Mouse (Mus musculus): Measurements from ENCODE around the gene Fitm2. TPM values are rescaled to one million over a fixed set of nuclear protein-coding genes. Genes with fewer than 3 reads are reported as not detected.

Fitm2 gene
- polyA plus RNA-seq, 1 experiment from 2014 or later = 13.9 TPM

- DNase-seq (ENCODE audit: low spot score) (no peak), ATAC-seq (ENCODE audit: insufficient read depth, low FRiP score, low TSS enrichment) (no peak)
- WGBS = 74% methylated on average over 6 of the region's 6 CpGs
These were observed 28.9 kb downstream of the Fitm2 start for GRCm38 (mm10) chr2:163443543-163443942.

GRCm38 (mm10) chr2:163439488-163439887, 32.9 kb downstream of the Fitm2 start:
- H3K9ac ChIP-seq (ENCODE audit: low read length) = no peak overlapping the region; the same call in 1 of the 2 replicates
- no peak for ATAC-seq (ENCODE audit: insufficient read depth, low FRiP score, low TSS enrichment)
- WGBS = 86% methylated on average over 1 of the region's 1 CpGs

More at GRCm38 (mm10) chr2:163443543-163443942, 28.9 kb downstream of the Fitm2 start:
- H3K27me3 ChIP-seq (ENCODE audit: control insufficient read depth, insufficient read depth, low read length) = no peaks in the 10 kb centered on the region; the same call in 1 of the 2 replicates
- H3K36me3 ChIP-seq (ENCODE audit: control insufficient read depth, insufficient read depth, low read length) = no peaks in the 10 kb centered on the region
- no peaks in the 10 kb centered on the region for H3K9me3 ChIP-seq (ENCODE audit: control insufficient read depth, low read length)
- no peak overlapping the region for H3K27ac ChIP-seq (ENCODE audit: low read depth, low read length)
- H3K4me2 ChIP-seq (ENCODE audit: low read depth) = no peak overlapping the region
- H3K9ac ChIP-seq (ENCODE audit: low read length) = no peak overlapping the region
- no peaks in the 10 kb centered on the region for H3K4me1 ChIP-seq (ENCODE audit: control insufficient read depth, insufficient read depth, low read length)
- no peak overlapping the region for H3K4me3 ChIP-seq (ENCODE audit: low read depth, low read length)

GRCm38 (mm10) chr2:163438619-163439451, 33.6 kb downstream of the Fitm2 start:
- Histone ChIP-seq H3K4me3 (ENCODE audit: low read depth, low read length) (peak overlapping the region; percentile 64), H3K36me3 (ENCODE audit: control insufficient read depth, insufficient read depth, low read length) (no peaks in the 10 kb centered on the region), H3K4me1 (ENCODE audit: control insufficient read depth, insufficient read depth, low read length) (no peaks in the 10 kb centered on the region), H3K27me3 (ENCODE audit: control insufficient read depth, insufficient read depth, low read length) (no peaks in the 10 kb centered on the region; the same call in 1 of the 2 replicates), H3K27ac (ENCODE audit: low read depth, low read length) (peak overlapping the region; percentile 37; the same call in 1 of the 2 replicates), H3K9me3 (ENCODE audit: control insufficient read depth, low read length) (no peaks in the 10 kb centered on the region), H3K4me2 (ENCODE audit: low read depth) (peak overlapping the region; percentile 72), H3K9ac (ENCODE audit: low read length) (peak overlapping the region; percentile 82)
- DNase-seq (ENCODE audit: low spot score) (peak; percentile 71), ATAC-seq (ENCODE audit: insufficient read depth, low FRiP score, low TSS enrichment) (peak; percentile 49)
- WGBS = 2% methylated on average over 30 of the region's 30 CpGs

More at GRCm38 (mm10) chr2:163439488-163439887, 32.9 kb downstream of the Fitm2 start:
- Histone ChIP-seq H3K27me3 (ENCODE audit: control insufficient read depth, insufficient read depth, low read length) (no peaks in the 10 kb centered on the region; the same call in 1 of the 2 replicates), H3K4me1 (ENCODE audit: control insufficient read depth, insufficient read depth, low read length) (no peaks in the 10 kb centered on the region), H3K9me3 (ENCODE audit: control insufficient read depth, low read length) (no peaks in the 10 kb centered on the region), H3K27ac (ENCODE audit: low read depth, low read length) (no peak overlapping the region), H3K4me3 (ENCODE audit: low read depth, low read length) (peak overlapping the region; percentile 64), H3K36me3 (ENCODE audit: control insufficient read depth, insufficient read depth, low read length) (no peaks in the 10 kb centered on the region), H3K4me2 (ENCODE audit: low read depth) (peak overlapping the region; percentile 72)
- no peak for DNase-seq (ENCODE audit: low spot score)

- ATAC-seq (ENCODE audit: insufficient read depth, low FRiP score, low TSS enrichment) = peak; percentile 79
- H3K27ac ChIP-seq (ENCODE audit: low read depth, low read length) = peak within 1 kb of the TSS; percentile 37; the same call in 1 of the 2 replicates
- H3K27me3 ChIP-seq (ENCODE audit: control insufficient read depth, insufficient read depth, low read length) = no peaks in the 10 kb centered on the region; the same call in 1 of the 2 replicates
- peak within 1 kb of the TSS; percentile 64 for H3K4me3 ChIP-seq (ENCODE audit: low read depth, low read length)
- H3K9me3 ChIP-seq (ENCODE audit: control insufficient read depth, low read length) = no peaks in the 10 kb centered on the region
- H3K4me2 ChIP-seq (ENCODE audit: low read depth) = peak within 1 kb of the TSS; percentile 72
- no peaks in the 10 kb centered on the region for H3K4me1 ChIP-seq (ENCODE audit: control insufficient read depth, insufficient read depth, low read length)
- H3K9ac ChIP-seq (ENCODE audit: low read length) = peak within 1 kb of the TSS; percentile 82
- 2% methylated on average over 13 of the region's 18 CpGs for WGBS
- H3K36me3 ChIP-seq (ENCODE audit: control insufficient read depth, insufficient read depth, low read length) = no peaks in the 10 kb centered on the region
- DNase-seq (ENCODE audit: low spot score) = peak; percentile 79
These were observed 34.2 kb downstream of the Fitm2 start, which contains the start of gene Gdap1l1 for GRCm38 (mm10) chr2:163438246-163438618. TSS of gene Gdap1l1 (plus strand) at chr2:163438476.

GRCm38 (mm10) chr2:163437800-163438199, 34.6 kb downstream of the Fitm2 start:
- 43% methylated on average over 4 of the region's 4 CpGs for WGBS
- no peaks in the 10 kb centered on the region for H3K36me3 ChIP-seq (ENCODE audit: control insufficient read depth, insufficient read depth, low read length)
- H3K27me3 ChIP-seq (ENCODE audit: control insufficient read depth, insufficient read depth, low read length) = no peaks in the 10 kb centered on the region; the same call in 1 of the 2 replicates
- no peak overlapping the region for H3K9ac ChIP-seq (ENCODE audit: low read length)
- H3K9me3 ChIP-seq (ENCODE audit: control insufficient read depth, low read length) = no peaks in the 10 kb centered on the region
- no peaks in the 10 kb centered on the region for H3K4me1 ChIP-seq (ENCODE audit: control insufficient read depth, insufficient read depth, low read length)
- peak overlapping the region; percentile 64; the same call in 1 of the 2 replicates for H3K4me3 ChIP-seq (ENCODE audit: low read depth, low read length)
- no peak for DNase-seq (ENCODE audit: low spot score)
- H3K27ac ChIP-seq (ENCODE audit: low read depth, low read length) = no peak overlapping the region
- peak overlapping the region; percentile 72 for H3K4me2 ChIP-seq (ENCODE audit: low read depth)
- ATAC-seq (ENCODE audit: insufficient read depth, low FRiP score, low TSS enrichment) = no peak

- no peak overlapping the region for H3K9ac ChIP-seq (ENCODE audit: low read length)
- H3K27ac ChIP-seq (ENCODE audit: low read depth, low read length) = no peak overlapping the region
- H3K9me3 ChIP-seq (ENCODE audit: control insufficient read depth, low read length) = no peaks in the 10 kb centered on the region
- ATAC-seq (ENCODE audit: insufficient read depth, low FRiP score, low TSS enrichment) = no peak
- H3K4me2 ChIP-seq (ENCODE audit: low read depth) = no peak overlapping the region
- WGBS = 25% methylated on average over 4 of the region's 4 CpGs
- H3K4me3 ChIP-seq (ENCODE audit: low read depth, low read length) = no peak overlapping the region
- DNase-seq (ENCODE audit: low spot score) = no peak
- no peaks in the 10 kb centered on the region; the same call in 1 of the 2 replicates for H3K27me3 ChIP-seq (ENCODE audit: control insufficient read depth, insufficient read depth, low read length)
- no peaks in the 10 kb centered on the region for H3K4me1 ChIP-seq (ENCODE audit: control insufficient read depth, insufficient read depth, low read length)
- H3K36me3 ChIP-seq (ENCODE audit: control insufficient read depth, insufficient read depth, low read length) = no peaks in the 10 kb centered on the region
These were observed 38.5 kb downstream of the Fitm2 start for GRCm38 (mm10) chr2:163433971-163434370.

GRCm38 (mm10) chr2:163431289-163431688, 41.1 kb downstream of the Fitm2 start:
- Histone ChIP-seq H3K27ac (ENCODE audit: low read depth, low read length) (no peak overlapping the region), H3K9me3 (ENCODE audit: control insufficient read depth, low read length) (no peaks in the 10 kb centered on the region), H3K4me1 (ENCODE audit: control insufficient read depth, insufficient read depth, low read length) (no peaks in the 10 kb centered on the region), H3K36me3 (ENCODE audit: control insufficient read depth, insufficient read depth, low read length) (no peaks in the 10 kb centered on the region), H3K4me2 (ENCODE audit: low read depth) (no peak overlapping the region), H3K4me3 (ENCODE audit: low read depth, low read length) (no peak overlapping the region), H3K9ac (ENCODE audit: low read length) (no peak overlapping the region), H3K27me3 (ENCODE audit: control insufficient read depth, insufficient read depth, low read length) (no peaks in the 10 kb centered on the region)
- WGBS = 87% methylated on average over 9 of the region's 9 CpGs
- no peak for DNase-seq (ENCODE audit: low spot score)
- ATAC-seq (ENCODE audit: insufficient read depth, low FRiP score, low TSS enrichment) = no peak

GRCm38 (mm10) chr2:163428346-163429011, 44.0 kb downstream of the Fitm2 start:
- Histone ChIP-seq H3K4me3 (ENCODE audit: low read depth, low read length) (no peak overlapping the region), H3K4me1 (ENCODE audit: control insufficient read depth, insufficient read depth, low read length) (no peaks in the 10 kb centered on the region), H3K27me3 (ENCODE audit: control insufficient read depth, insufficient read depth, low read length) (no peaks in the 10 kb centered on the region), H3K9ac (ENCODE audit: low read length) (no peak overlapping the region), H3K9me3 (ENCODE audit: control insufficient read depth, low read length) (no peaks in the 10 kb centered on the region), H3K36me3 (ENCODE audit: control insufficient read depth, insufficient read depth, low read length) (no peaks in the 10 kb centered on the region), H3K27ac (ENCODE audit: low read depth, low read length) (no peak overlapping the region), H3K4me2 (ENCODE audit: low read depth) (no peak overlapping the region)
- WGBS = 37% methylated on average over 4 of the region's 4 CpGs
- ATAC-seq (ENCODE audit: insufficient read depth, low FRiP score, low TSS enrichment) = no peak
- DNase-seq (ENCODE audit: low spot score) = no peak
